Mouse (Mus musculus): Measurements from ENCODE around the gene Olfr1276.

DNA sequence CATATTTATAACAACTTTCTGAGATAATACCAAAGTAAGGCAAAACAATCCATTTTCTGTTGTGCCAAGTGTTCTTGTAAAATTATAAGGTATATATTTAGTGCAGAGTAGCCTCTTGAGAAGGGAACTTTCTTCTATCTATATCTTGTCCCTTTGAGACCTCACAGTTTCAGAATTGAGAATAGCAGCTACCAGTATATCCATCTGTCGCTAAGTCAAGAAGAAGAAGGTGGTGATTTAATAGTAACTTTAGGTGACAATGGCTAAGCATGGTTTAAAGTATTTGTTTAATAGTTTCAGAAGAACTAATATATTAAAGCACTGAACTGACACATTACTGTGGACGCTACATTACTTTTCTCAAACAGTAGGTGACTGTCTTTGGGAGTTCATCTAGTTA, 19.7 kb downstream of the Olfr1276 start, which contains the start of gene Olfr1277:
- TF ChIP-seq CTCF (IDR thresholded peaks at IDR 0.05) (no peak), POLR2A (IDR thresholded peaks at IDR 0.05; ENCODE audit: insufficient read depth, low read depth, low read length) (no peak), EP300 (IDR thresholded peaks at IDR 0.05; ENCODE audit: insufficient read depth, low read depth, low read length) (no peak)
